Mouse (Mus musculus) neutrophil, adult 59 days (primary cell): ENCODE results near the gene Arid2. TPM values are rescaled to one million over a fixed set of nuclear protein-coding genes. Genes with fewer than 3 reads are reported as not detected.

ENCODE experiments used
- total RNA-seq, 2 experiments: library from RNA; stranded (reverse); gene quantifications; 1 replicate in 1 of 2; 2 replicates in 1 of 2; pipeline ENCODE4 v1.2.4; 2023

The Arid2 gene
- 10 to 100 TPM; 59.7 to 64.3 TPM for total RNA-seq

GRCm38 (mm10) chr15:96287369-96287975 lies at the start of gene Arid2:
TSS of gene Arid2 (plus strand) at chr15:96287518.

Other genes starting within 250 kb of the Arid2 start
- 10 to 100 TPM; 65.2 to 69.2 TPM for gene Scaf11, start 173.3 kb downstream of the Arid2 start, total RNA-seq